Mouse (Mus musculus): Measurements from ENCODE around the gene Lrba.

- TF ChIP-seq CTCF (IDR thresholded peaks at IDR 0.05) (no peak), EP300 (IDR thresholded peaks at IDR 0.05; ENCODE audit: insufficient read depth, low read depth, low read length) (no peak), POLR2A (IDR thresholded peaks at IDR 0.05; ENCODE audit: insufficient read depth, low read depth, low read length) (no peak)
Observed at GRCm38 (mm10) chr3:86754178-86754577, 529.7 kb downstream of the Lrba start.
